Mouse (Mus musculus) embryonic facial prominence, embryonic 12.5 days (tissue): Measurements from ENCODE around the gene Csn2. TPM values are rescaled to one million over a fixed set of nuclear protein-coding genes. Genes with fewer than 3 reads are reported as not detected.

Experiments used
- ATAC-seq: fragments of 200-750 bp; cut with Nextera tagmentation; 2 replicates; pipeline ENCODE4 v1.8.0; 2017; ENCODE audit not compliant: insufficient number of reproducible peaks, insufficient read depth, low FRiP score, low TSS enrichment
- H3K27ac ChIP-seq: fragments of 300-500 bp; sonication (generic); 2 replicates; pipeline ENCODE4 v1.5.1; 2016; ENCODE audit warnings: mild to moderate bottlenecking
- H3K27me3 ChIP-seq: fragments of 300-500 bp; sonication (generic); 2 replicates; pipeline ENCODE4 v1.6.1; 2016; ENCODE audit warnings: mild to moderate bottlenecking, moderate library complexity
- H3K36me3 ChIP-seq: fragments of 300-500 bp; sonication (generic); 2 replicates; pipeline ENCODE4 v1.6.1; 2016; ENCODE audit warnings: mild to moderate bottlenecking
- H3K4me1 ChIP-seq: fragments of 300-500 bp; sonication (generic); 2 replicates; pipeline ENCODE4 v1.6.1; 2016
- H3K4me2 ChIP-seq: fragments of 300-500 bp; sonication (generic); replicated peaks from 2 replicates; pipeline ENCODE4 v1.6.1; 2016; ENCODE audit warnings: mild to moderate bottlenecking, moderate library complexity
- H3K4me3 ChIP-seq: fragments of 300-500 bp; sonication (generic); 2 replicates; pipeline ENCODE4 v1.5.1; 2016; ENCODE audit warnings: mild to moderate bottlenecking
- H3K9ac ChIP-seq: fragments of 300-500 bp; sonication (generic); 2 replicates; pipeline ENCODE4 v1.6.1; 2016; ENCODE audit warnings: mild to moderate bottlenecking, moderate library complexity
- H3K9me3 ChIP-seq: fragments of 300-500 bp; sonication (generic); 2 replicates; pipeline ENCODE4 v1.6.1; 2016; ENCODE audit warnings: mild to moderate bottlenecking, moderate library complexity
- WGBS: fragments of 180-500 bp; shearing (Covaris S2); methylation state at CpG from one replicate; pipeline ENCODE4 v1.1.7; 2016; 5-methylcytosine and 5-hydroxymethylcytosine counted together
- polyA plus RNA-seq: library from polyadenylated mRNA; unstranded; fragments of >200 nt; fragmentation: Nextera tagmentation; extraction: Ambion mirVana; gene quantifications from 2 replicates; pipeline ENCODE4 v1.2.1, GENCODE M21; 2016

Gene Csn2
- not detected in 2 replicates for polyA plus RNA-seq

- H3K27me3 ChIP-seq: no peaks in the 10 kb centered on the region
- H3K27ac ChIP-seq: no peak within 1 kb of the TSS
- H3K36me3 ChIP-seq: no peaks in the 10 kb centered on the region
- no peak within 1 kb of the TSS for H3K4me3 ChIP-seq
- H3K9me3 ChIP-seq: no peaks in the 10 kb centered on the region
- H3K4me2 ChIP-seq: no peak within 1 kb of the TSS
- no peak within 1 kb of the TSS for H3K9ac ChIP-seq
- no peak for ATAC-seq
- no peaks in the 10 kb centered on the region for H3K4me1 ChIP-seq
- WGBS: 71% methylated on average over 3 of the region's 3 CpGs
These were observed at the start of gene Csn2 for GRCm38 (mm10) chr5:87699530-87699929. Gene Csn2, minus strand, starts transcription at chr5:87699630.

- H3K4me1 ChIP-seq: no peaks in the 10 kb centered on the region
- H3K27ac ChIP-seq: no peak overlapping the region
- no peak for ATAC-seq
- no peaks in the 10 kb centered on the region for H3K36me3 ChIP-seq
- H3K9ac ChIP-seq: no peak overlapping the region
- no peak overlapping the region for H3K4me3 ChIP-seq
- no peaks in the 10 kb centered on the region for H3K27me3 ChIP-seq
- H3K4me2 ChIP-seq: no peak overlapping the region
- H3K9me3 ChIP-seq: no peaks in the 10 kb centered on the region
These were observed 35.4 kb upstream of the Csn2 start for GRCm38 (mm10) chr5:87734821-87735220.

GRCm38 (mm10) chr5:87705891-87706290, 6.5 kb upstream of the Csn2 start:
- Histone ChIP-seq H3K4me3 (no peak overlapping the region), H3K27me3 (no peaks in the 10 kb centered on the region), H3K9me3 (no peaks in the 10 kb centered on the region), H3K4me2 (no peak overlapping the region), H3K9ac (no peak overlapping the region), H3K36me3 (no peaks in the 10 kb centered on the region), H3K27ac (no peak overlapping the region), H3K4me1 (no peaks in the 10 kb centered on the region)
- 85% methylated on average over 1 of the region's 1 CpGs for WGBS
- no peak for ATAC-seq

GRCm38 (mm10) chr5:87665908-87666307, 33.5 kb downstream of the Csn2 start, which contains the start of gene Csn1s1:
Gene Csn1s1, plus strand, starts transcription at chr5:87666208.
- Histone ChIP-seq H3K27ac (no peak within 1 kb of the TSS), H3K4me2 (no peak within 1 kb of the TSS), H3K27me3 (no peaks in the 10 kb centered on the region), H3K4me1 (no peaks in the 10 kb centered on the region), H3K9me3 (no peaks in the 10 kb centered on the region), H3K4me3 (no peak within 1 kb of the TSS), H3K9ac (no peak within 1 kb of the TSS), H3K36me3 (no peaks in the 10 kb centered on the region)
- ATAC-seq: no peak

GRCm38 (mm10) chr5:87642787-87643186, 56.6 kb downstream of the Csn2 start:
- Histone ChIP-seq H3K9me3 (no peaks in the 10 kb centered on the region), H3K9ac (no peak overlapping the region), H3K27me3 (no peaks in the 10 kb centered on the region), H3K36me3 (no peaks in the 10 kb centered on the region), H3K27ac (no peak overlapping the region), H3K4me2 (no peak overlapping the region), H3K4me3 (no peak overlapping the region), H3K4me1 (no peaks in the 10 kb centered on the region)
- ATAC-seq: no peak

Other genes starting within 250 kb of the Csn2 start
- 0.45 TPM in 1 of 2 replicates, not detected in the other for gene Ugt2a2, start 217.4 kb downstream of the Csn2 start, polyA plus RNA-seq
- gene Gm43638, start 212.8 kb downstream of the Csn2 start, polyA plus RNA-seq: not detected in 2 replicates
- 3.7 and 4.2 TPM in 2 replicates for gene Ugt2a1, start 208.8 kb downstream of the Csn2 start, polyA plus RNA-seq
- gene Sult1b1, start 161.4 kb downstream of the Csn2 start, polyA plus RNA-seq: 0.18 TPM in 1 of 2 replicates, not detected in the other
- gene Sult1d1, start 130.6 kb downstream of the Csn2 start, polyA plus RNA-seq: 0.24 TPM in 1 of 2 replicates, not detected in the other
- 3.5 and 4.3 TPM in 2 replicates for gene Sult1e1, start 108.0 kb downstream of the Csn2 start, polyA plus RNA-seq
- not detected in 2 replicates for gene Csn1s1, start 33.4 kb downstream of the Csn2 start, polyA plus RNA-seq
- not detected in 2 replicates for gene Csn1s2a, start 74.9 kb upstream of the Csn2 start, polyA plus RNA-seq
- not detected in 2 replicates for gene Csn1s2b, start 108.5 kb upstream of the Csn2 start, polyA plus RNA-seq
- gene Prr27, start 126.1 kb upstream of the Csn2 start, polyA plus RNA-seq: not detected in 2 replicates
- gene Odam, start 185.4 kb upstream of the Csn2 start, polyA plus RNA-seq: not detected in 2 replicates
- not detected in 2 replicates for gene Csn3, start 225.9 kb upstream of the Csn2 start, polyA plus RNA-seq